Mouse (Mus musculus) spleen, adult 2 months (tissue): ENCODE data around the gene Prkg2. TPM values are rescaled to one million over a fixed set of nuclear protein-coding genes. Genes with fewer than 3 reads are reported as not detected.

Experiments used
- DNase-seq, 2 experiments: peaks; one replicate each; pipeline versions ENCODE4 v3.0.0 to v3.0.0-alpha.2; 2012 to 2021; ENCODE audit warnings: low spot score in 2 of 2, low read depth in 1 of 2
- H3K27ac ChIP-seq: fragments of 200-500 bp; 2 replicates; pipeline ENCODE4 v1.5.1; 2012; ENCODE audit warnings: low read length, inconsistent platforms; ENCODE audit not compliant: insufficient read depth
- H3K27me3 ChIP-seq: fragments of 200-500 bp; 2 replicates; pipeline ENCODE4 v1.6.1; 2012; ENCODE audit warnings: mild to moderate bottlenecking, moderate library complexity, low read length, inconsistent platforms; ENCODE audit not compliant: control insufficient read depth, insufficient read depth
- H3K36me3 ChIP-seq: fragments of 200-500 bp; 2 replicates; pipeline ENCODE4 v1.6.1; 2012; ENCODE audit warnings: mild to moderate bottlenecking, low read length, inconsistent platforms; ENCODE audit not compliant: control insufficient read depth, insufficient read depth
- H3K4me1 ChIP-seq: fragments of 200-500 bp; 2 replicates; pipeline ENCODE4 v1.6.1; 2011; ENCODE audit warnings: inconsistent platforms; ENCODE audit not compliant: control insufficient read depth, insufficient read depth, insufficient read length
- H3K4me3 ChIP-seq: fragments of 200-500 bp; 2 replicates; pipeline ENCODE4 v1.5.1; 2011; ENCODE audit warnings: mild to moderate bottlenecking, inconsistent platforms; ENCODE audit not compliant: insufficient read depth, insufficient read length; ENCODE audit errors: extremely low read depth
- CTCF ChIP-seq: fragments of 200-500 bp; IDR thresholded peaks from 2 replicates; pipeline ENCODE4 v1.5.1; 2011; ENCODE audit warnings: mild to moderate bottlenecking, inconsistent platforms; ENCODE audit not compliant: insufficient read depth, insufficient read length, insufficient replicate concordance; ENCODE audit errors: extremely low read depth
- POLR2A ChIP-seq: fragments of 200-500 bp; IDR thresholded peaks from 2 replicates; pipeline ENCODE4 v1.6.1; 2011; ENCODE audit warnings: low read depth, low read length, inconsistent platforms
- WGBS: fragments of 180-500 bp; shearing (Covaris S2); methylation state at CpG from one replicate; pipeline ENCODE4 v1.1.7; 2018; 5-methylcytosine and 5-hydroxymethylcytosine counted together
- polyA plus RNA-seq: library from polyadenylated mRNA; depleted of rRNA; stranded (reverse); fragments of >200 nt; gene quantifications from 2 replicates; pipeline ENCODE4 v1.2.3, GENCODE M21; 2012

Prkg2 gene
- polyA plus RNA-seq, 1 experiment = 0.02 TPM

- DNase-seq = no peak
- no peaks in the 10 kb centered on the region for H3K36me3 ChIP-seq
- 66% methylated on average over 9 of the region's 9 CpGs for WGBS
- peaks cover 2% of the 10 kb centered on the region; the same call in 1 of the 2 replicates for H3K27me3 ChIP-seq
- TF ChIP-seq CTCF (no peak), POLR2A (no peak)
- H3K27ac ChIP-seq = no peak overlapping the region
- H3K4me3 ChIP-seq = no peak overlapping the region
- H3K4me1 ChIP-seq = no peaks in the 10 kb centered on the region
These were observed 1.2 kb downstream of the Prkg2 start for GRCm38 (mm10) chr5:99035961-99036360.

GRCm38 (mm10) chr5:99031551-99032149 lies 5.5 kb downstream of the Prkg2 start:
- H3K4me1 ChIP-seq = no peaks in the 10 kb centered on the region
- no peaks in the 10 kb centered on the region for H3K27me3 ChIP-seq
- no peak overlapping the region for H3K27ac ChIP-seq
- no peak for DNase-seq
- H3K36me3 ChIP-seq = no peaks in the 10 kb centered on the region
- no peak overlapping the region for H3K4me3 ChIP-seq
- TF ChIP-seq CTCF = no peak
- no peak for TF ChIP-seq POLR2A
- 81% methylated on average over 6 of the region's 6 CpGs for WGBS

- Histone ChIP-seq H3K36me3 (no peaks in the 10 kb centered on the region), H3K4me1 (no peaks in the 10 kb centered on the region), H3K4me3 (no peak overlapping the region), H3K27me3 (no peaks in the 10 kb centered on the region), H3K27ac (no peak overlapping the region)
- TF ChIP-seq CTCF (no peak), POLR2A (no peak)
- WGBS = 66% methylated on average over 3 of the region's 3 CpGs
- no peak for DNase-seq
These were observed 10.8 kb downstream of the Prkg2 start for GRCm38 (mm10) chr5:99026343-99026742.

- Histone ChIP-seq H3K4me1 (no peaks in the 10 kb centered on the region), H3K27me3 (no peaks in the 10 kb centered on the region), H3K36me3 (no peaks in the 10 kb centered on the region), H3K4me3 (no peak overlapping the region), H3K27ac (no peak overlapping the region)
- WGBS = 88% methylated on average over 6 of the region's 6 CpGs
- DNase-seq = no peak
- TF ChIP-seq CTCF = no peak
- no peak for TF ChIP-seq POLR2A
These were observed 17.4 kb downstream of the Prkg2 start for GRCm38 (mm10) chr5:99019709-99020108.

GRCm38 (mm10) chr5:99015140-99015539 lies 22.0 kb downstream of the Prkg2 start:
- 79% methylated on average over 3 of the region's 3 CpGs for WGBS
- no peak for TF ChIP-seq CTCF
- TF ChIP-seq POLR2A = no peak
- Histone ChIP-seq H3K4me3 (no peak overlapping the region), H3K27ac (no peak overlapping the region), H3K36me3 (no peaks in the 10 kb centered on the region), H3K27me3 (no peaks in the 10 kb centered on the region), H3K4me1 (no peaks in the 10 kb centered on the region)
- DNase-seq = no peak

- Histone ChIP-seq H3K27ac (no peak overlapping the region), H3K4me1 (no peaks in the 10 kb centered on the region), H3K27me3 (no peaks in the 10 kb centered on the region), H3K4me3 (no peak overlapping the region), H3K36me3 (no peaks in the 10 kb centered on the region)
- TF ChIP-seq POLR2A = no peak
- no peak for TF ChIP-seq CTCF
- 77% methylated on average over 14 of the region's 14 CpGs for WGBS
- no peak for DNase-seq
These were observed 26.6 kb downstream of the Prkg2 start for GRCm38 (mm10) chr5:99010448-99011151.

- no peak for TF ChIP-seq POLR2A
- no peak for TF ChIP-seq CTCF
- WGBS = 61% methylated on average over 4 of the region's 4 CpGs
- DNase-seq = no peak
- no peaks in the 10 kb centered on the region for H3K27me3 ChIP-seq
- H3K27ac ChIP-seq = no peak overlapping the region
- H3K4me1 ChIP-seq = no peaks in the 10 kb centered on the region
- H3K36me3 ChIP-seq = no peaks in the 10 kb centered on the region
- H3K4me3 ChIP-seq = no peak overlapping the region
These were observed 39.0 kb downstream of the Prkg2 start for GRCm38 (mm10) chr5:98998104-98998503.
